Mouse (Mus musculus) frontal cortex, postnatal 36 days (tissue): ENCODE measurements at regions not wholly inside any gene's neighbourhood (a gene's known extent, or its start where the extent isn't known, plus 50 kb on each side); places are given as distances from the start of the nearest gene placed in this dataset.

Experiments
- DNase-seq, 2 experiments: peaks; one replicate each; pipeline ENCODE4 v3.0.0; 2022; ENCODE audit warnings: low spot score in 2 of 2

- no peak for DNase-seq
Observed at GRCm38 (mm10) chr10:37377258-37378001, 238.7 kb upstream of the Marcks start.

GRCm38 (mm10) chr10:37376172-37376571 lies 237.5 kb upstream of the Marcks start:
- DNase-seq, result no peak

DNA sequence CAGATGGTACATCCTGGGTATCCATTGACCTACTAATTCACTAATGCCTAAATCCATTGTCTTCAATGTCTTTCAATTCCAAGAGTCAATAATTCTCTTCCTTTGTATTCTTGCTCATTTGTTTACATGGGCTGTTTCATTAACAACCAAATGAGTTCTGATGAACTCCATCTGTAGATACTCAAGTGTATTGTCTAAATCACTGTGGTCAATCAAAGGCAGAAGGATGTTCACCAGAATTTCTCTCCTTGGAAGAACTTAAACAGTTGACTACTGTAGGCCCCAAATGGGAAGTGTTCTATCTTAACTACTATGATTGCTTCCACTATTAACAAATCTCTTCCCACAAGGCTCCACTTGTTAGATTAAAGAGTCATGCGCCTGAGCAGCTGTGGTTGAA lies 236.9 kb upstream of the Marcks start:
- DNase-seq, result no peak

DNA sequence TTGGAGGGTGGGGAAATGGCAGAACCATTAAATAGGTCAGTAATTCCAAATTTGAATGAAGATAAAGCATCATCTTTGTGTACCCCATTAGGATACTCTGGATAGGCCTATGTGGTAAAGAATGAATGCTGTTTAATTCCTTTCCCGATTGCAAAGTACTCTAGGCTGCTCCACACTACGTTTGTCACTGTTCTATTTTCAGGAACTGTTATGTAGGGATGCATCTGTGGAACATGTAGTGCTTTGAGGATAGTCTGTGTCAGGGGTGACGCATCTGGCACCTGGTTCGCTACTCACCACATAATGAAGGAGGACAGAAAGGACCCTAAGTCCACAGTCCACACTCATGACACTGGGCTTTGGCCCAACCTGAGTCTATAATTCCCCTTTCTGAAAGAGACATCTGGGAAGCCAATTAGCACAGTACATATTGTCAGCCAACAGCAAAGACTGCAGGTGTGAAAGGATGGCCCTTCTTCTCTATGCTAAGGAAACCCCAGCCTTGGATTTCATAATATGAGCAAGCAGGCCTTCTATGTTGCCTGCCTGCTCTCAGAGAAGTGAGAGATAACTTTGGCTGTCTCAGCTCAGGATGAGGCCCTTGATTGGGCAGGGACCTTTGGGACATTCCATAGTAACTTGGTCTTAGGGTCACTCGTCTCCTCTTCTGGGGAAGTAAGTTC lies 230.4 kb upstream of the Marcks start:
- DNase-seq, result no peak

- DNase-seq, result no peak
Observed at GRCm38 (mm10) chr10:37367796-37368195, 229.1 kb upstream of the Marcks start.

GRCm38 (mm10) chr10:37364506-37364905 lies 225.8 kb upstream of the Marcks start:
- no peak for DNase-seq

- DNase-seq, result no peak
Observed at GRCm38 (mm10) chr10:37360985-37361384, 222.3 kb upstream of the Marcks start.

DNA sequence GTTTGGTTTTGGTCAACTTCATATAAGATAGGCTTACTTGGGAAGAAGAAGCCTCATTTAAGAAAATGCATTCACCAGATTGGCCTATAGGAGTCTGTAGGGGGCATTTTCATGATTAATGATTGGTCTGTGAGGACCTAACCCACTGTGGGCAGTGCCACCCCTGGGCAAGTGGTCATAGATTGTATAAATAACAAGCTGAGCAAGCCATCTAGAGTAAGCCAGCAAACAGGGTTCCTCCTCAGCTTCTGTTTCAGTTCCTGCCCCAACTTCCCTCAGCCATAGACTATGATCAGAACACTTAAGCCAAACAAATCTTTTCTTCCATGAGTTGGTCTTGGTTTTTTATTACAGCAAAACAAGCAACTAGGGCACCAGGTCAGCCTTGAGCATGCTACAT lies 220.2 kb upstream of the Marcks start:
- no peak for DNase-seq

DNA sequence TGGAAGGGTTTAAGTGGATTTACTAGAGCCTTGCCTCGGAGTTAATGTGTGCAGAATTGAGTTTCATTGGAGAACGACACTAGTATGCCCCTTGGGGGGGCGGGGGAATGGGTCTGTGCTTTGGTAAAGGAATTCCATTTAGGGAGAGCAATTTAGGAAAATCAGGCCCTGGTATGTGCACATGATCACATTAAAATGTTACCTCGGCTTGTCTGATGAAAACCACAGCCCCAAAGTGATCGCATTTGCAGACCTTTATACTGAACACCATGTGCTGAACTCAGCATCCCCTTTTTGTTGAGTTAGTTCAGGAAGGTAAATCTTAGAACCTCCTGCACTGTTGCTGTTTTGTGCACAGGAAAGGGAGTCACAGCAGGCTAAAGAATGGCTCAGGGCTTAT lies 219.6 kb upstream of the Marcks start:
- no peak for DNase-seq

GRCm38 (mm10) chr10:37357304-37358060 lies 218.8 kb upstream of the Marcks start:
- peak; percentile 31 to 67 for DNase-seq

- no peak for DNase-seq
Observed at GRCm38 (mm10) chr10:37349261-37349660, 210.5 kb upstream of the Marcks start.

- no peak for DNase-seq
Observed at GRCm38 (mm10) chr10:37348416-37348815, 209.7 kb upstream of the Marcks start.

GRCm38 (mm10) chr10:37347661-37348060 lies 208.9 kb upstream of the Marcks start:
- DNase-seq, result no peak

GRCm38 (mm10) chr10:37342675-37343074 lies 204.0 kb upstream of the Marcks start:
- DNase-seq, result peak in 1 of 2 experiments; percentile 29

DNA sequence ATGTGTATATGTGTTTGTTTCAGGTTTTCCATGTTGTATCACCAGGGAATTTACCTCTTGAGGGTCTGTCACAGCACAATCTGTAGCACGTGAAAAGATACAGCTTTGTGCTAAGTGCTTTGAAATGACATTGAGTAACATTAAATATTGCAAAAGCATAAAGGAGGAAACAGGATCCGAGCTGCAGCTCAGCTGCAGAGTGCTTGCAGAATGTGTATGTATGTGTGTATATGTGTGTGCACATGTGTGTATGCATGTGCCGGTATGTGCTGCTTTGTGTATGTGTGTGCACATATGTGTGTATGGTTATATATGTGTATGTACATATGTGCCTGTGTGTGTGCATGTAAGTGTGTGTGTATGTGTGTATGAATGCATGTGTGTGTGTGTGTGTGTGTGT lies 200.9 kb upstream of the Marcks start:
- DNase-seq, result no peak

GRCm38 (mm10) chr10:37338073-37338912 lies 199.6 kb upstream of the Marcks start:
- DNase-seq, result no peak

DNA sequence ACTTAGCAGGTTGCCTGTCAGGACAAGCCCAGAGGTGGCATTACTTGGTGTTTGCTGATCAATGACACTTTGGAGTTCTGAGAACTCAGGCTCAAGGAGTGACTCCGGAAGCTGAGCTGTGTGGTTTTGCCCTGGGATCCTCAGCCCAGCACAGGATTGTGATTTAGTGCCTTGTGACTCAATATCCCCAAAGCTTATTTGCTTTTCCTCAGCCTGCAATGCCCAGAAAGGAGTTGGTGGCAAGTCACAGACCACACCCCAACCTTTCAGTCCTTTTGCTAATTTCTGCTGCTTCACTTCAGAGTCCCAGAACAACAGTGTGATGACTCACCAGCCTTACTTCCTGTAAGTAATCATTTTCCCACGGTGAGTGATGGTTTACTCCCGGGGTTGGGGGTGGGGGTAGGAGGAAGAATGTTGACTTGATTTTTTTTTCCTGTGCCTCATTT lies 198.5 kb upstream of the Marcks start:
- DNase-seq, result no peak

DNA sequence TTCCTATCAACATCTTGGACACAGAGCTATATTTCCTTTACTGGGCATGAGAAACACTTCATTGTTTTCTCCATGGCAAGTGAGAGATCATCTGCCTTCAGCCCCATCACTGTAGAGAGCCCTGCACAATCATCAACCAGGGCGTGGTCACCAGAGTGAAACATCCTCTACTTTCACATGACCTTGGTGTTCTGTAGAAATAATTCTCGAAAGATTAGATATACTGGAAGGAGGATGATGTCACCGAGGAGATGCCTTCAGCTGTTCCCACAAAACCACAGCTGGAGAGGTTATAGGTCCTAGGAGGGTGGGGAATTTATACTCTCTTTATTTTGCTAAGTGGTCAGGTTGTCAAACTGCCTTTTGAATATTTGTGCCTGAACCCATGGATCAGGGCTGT lies 196.4 kb upstream of the Marcks start:
- DNase-seq, result no peak

GRCm38 (mm10) chr10:37326168-37326534 lies 187.4 kb upstream of the Marcks start:
- no peak for DNase-seq

DNA sequence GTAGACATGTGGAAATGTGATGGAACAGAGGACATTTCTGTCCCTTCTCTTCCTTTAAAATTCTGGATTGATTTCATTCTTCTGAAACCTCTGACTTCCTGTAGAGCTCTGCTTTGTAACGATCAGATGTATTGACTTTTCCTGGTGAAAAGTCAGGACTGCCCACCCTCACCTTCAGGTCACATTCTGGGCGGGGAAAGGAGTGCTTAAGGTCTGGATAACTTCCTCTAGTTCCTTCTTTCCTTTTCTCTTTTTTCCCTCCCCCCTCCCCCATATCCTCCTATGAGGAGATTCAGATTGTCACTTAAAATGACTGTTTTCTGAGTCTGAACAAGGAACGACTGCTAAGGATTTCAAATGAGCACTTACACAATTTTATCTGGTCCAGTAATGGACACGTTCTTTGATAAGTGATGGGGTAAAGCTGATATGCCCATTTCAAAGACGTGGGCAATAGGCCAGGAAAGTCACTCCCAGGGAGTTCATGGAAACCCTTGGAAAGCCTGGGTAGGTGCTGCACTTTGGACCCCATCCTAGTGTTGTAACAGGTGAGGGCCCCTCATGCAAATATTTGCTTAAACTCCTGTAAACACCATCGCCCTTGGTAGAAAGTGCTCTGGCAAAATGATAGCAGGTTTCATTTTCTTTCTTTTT lies 186.9 kb upstream of the Marcks start:
- no peak for DNase-seq

DNA sequence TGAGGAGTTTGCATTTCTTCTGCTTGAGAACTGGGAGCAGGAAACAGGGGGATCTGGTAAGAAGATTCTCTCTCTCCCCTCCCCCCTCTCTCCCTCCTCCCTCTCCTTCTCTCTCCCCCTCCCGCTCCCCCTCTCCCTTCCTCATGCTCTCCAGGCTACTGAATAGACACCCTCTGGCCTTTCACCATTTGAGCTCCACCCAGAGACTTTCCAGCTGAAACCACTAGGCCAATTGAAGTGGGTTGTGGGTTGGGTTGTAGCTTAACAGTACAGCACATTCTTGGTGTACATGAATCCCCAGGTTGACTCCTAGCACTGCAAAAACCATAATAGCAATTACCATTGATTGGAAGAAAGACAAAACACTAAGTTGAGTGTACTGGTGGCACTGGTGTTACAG lies 185.0 kb upstream of the Marcks start:
- DNase-seq, result no peak
